Mouse (Mus musculus) mouse trophoblast stem cell (cell line): Measurements from ENCODE around the gene Tapbp.

ENCODE experiments used
- in situ Hi-C, 2 experiments: fragments of 300-500 bp; cut with MseI, MboI; formaldehyde crosslinking; loops; 2 replicates in 1 of 2; 3 replicates in 1 of 2; pipeline ENCODE4 v1.15.1; 2025

Tapbp gene

DNA sequence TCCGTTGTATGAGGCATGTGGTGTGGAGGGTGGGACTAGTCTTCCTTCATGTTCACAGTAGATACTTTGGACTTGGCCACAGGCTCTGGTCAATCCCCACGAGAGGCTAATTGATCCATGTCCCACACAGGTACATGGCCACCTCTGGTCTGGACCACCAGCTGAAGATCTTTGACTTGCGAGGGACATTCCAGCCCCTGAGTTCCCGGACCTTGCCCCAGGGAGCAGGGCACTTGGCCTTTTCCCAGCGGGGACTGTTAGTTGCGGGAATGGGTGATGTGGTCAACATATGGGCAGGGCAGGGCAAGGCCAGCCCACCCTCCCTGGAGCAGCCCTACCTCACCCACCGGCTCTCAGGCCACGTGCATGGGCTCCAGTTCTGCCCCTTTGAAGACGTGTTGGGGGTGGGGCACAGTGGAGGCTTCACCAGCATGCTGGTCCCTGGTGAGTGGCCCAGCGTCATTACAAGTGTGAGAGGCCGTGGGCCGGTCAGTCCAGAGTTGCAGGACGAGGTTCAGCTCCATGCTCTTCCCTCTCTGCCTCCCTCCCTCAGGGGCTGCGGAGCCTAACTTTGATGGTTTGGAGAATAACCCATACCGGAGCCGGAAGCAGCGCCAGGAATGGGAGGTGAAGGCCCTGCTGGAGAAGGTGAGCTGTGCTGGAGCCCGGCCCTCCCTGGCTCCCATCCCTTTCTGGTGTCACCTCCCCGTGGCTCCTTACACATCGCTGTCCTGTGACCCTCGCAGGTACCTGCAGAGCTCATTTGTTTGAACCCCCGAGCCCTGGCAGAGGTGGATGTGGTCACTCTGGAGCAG lies 32.6 kb downstream of the Tapbp start:
- in situ Hi-C loops: no loop called here

- in situ Hi-C loops: no loop called here
Measured at GRCm38 (mm10) chr17:33948905-33949537, 33.3 kb downstream of the Tapbp start.

- in situ Hi-C loops: loop anchor here in 1 of 2 experiments (25.0 kb wide), 1 partner anchor 1687 kb away; the partner anchor contains the start of genes Gm9573 and Mucl3
Measured at GRCm38 (mm10) chr17:33950131-33950625, 34.5 kb downstream of the Tapbp start.

GRCm38 (mm10) chr17:33951021-33951946 lies 35.6 kb downstream of the Tapbp start, which contains the start of gene B3galt4:
B3galt4 (minus strand) TSS chr17:33951488.
- in situ Hi-C loops: loop anchor here in 1 of 2 experiments (25.0 kb wide), 1 partner anchor 1686 kb away; the partner anchor contains the start of genes Gm9573 and Mucl3

DNA sequence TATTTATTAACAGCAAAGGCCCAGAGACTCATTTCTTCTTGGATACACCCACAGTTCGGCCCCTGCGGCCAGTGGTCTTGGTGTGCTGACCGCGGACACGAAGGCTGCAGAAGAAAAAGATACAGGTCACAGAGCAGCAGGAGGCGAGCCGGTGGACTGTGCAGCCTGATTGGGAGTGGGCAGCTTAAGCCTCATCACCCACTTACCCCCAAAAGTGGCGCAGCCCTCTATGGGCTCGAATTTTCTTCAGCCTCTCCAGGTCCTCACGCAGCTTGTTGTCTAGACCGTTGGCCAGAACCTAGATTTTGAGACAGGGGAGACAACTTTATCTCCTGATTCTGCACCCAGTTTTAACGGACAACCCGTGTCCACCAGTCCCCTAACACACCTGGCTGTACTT lies 36.3 kb downstream of the Tapbp start:
- in situ Hi-C loops: loop anchor here in 1 of 2 experiments (25.0 kb wide), 1 partner anchor 1685 kb away; the partner anchor contains the start of genes Gm9573 and Mucl3

DNA sequence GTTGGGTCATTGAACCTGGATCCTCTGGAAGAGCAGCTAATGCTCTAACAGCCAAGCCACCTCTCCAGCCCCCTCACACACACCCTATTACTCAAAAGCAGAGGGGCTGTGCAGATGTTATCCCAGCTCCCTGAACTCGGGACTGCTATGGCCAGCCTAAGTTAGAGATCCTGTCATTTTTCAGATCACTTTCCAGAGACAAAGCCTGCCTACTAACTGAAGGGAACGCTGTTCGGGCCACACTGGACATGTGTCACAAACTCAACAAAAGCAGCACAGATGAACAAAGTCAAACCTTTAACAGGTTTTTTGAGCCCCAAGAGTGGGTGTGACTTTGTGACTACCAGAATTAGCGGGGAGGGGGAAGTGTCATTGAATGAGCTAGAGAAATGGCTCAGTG lies 37.2 kb downstream of the Tapbp start:
- in situ Hi-C loops: loop anchor here in 1 of 2 experiments (25.0 kb wide), 1 partner anchor 1684 kb away; the partner anchor contains the start of genes Gm9573 and Mucl3

GRCm38 (mm10) chr17:33953310-33953709 lies 37.6 kb downstream of the Tapbp start:
- in situ Hi-C loops: loop anchor here in 1 of 2 experiments (25.0 kb wide), 1 partner anchor 1684 kb away; the partner anchor contains the start of genes Gm9573 and Mucl3

GRCm38 (mm10) chr17:33953961-33954565 lies 38.4 kb downstream of the Tapbp start:
- in situ Hi-C loops: loop anchor here in 1 of 2 experiments (25.0 kb wide), 1 partner anchor 1683 kb away; the partner anchor contains the start of genes Gm9573 and Mucl3

DNA sequence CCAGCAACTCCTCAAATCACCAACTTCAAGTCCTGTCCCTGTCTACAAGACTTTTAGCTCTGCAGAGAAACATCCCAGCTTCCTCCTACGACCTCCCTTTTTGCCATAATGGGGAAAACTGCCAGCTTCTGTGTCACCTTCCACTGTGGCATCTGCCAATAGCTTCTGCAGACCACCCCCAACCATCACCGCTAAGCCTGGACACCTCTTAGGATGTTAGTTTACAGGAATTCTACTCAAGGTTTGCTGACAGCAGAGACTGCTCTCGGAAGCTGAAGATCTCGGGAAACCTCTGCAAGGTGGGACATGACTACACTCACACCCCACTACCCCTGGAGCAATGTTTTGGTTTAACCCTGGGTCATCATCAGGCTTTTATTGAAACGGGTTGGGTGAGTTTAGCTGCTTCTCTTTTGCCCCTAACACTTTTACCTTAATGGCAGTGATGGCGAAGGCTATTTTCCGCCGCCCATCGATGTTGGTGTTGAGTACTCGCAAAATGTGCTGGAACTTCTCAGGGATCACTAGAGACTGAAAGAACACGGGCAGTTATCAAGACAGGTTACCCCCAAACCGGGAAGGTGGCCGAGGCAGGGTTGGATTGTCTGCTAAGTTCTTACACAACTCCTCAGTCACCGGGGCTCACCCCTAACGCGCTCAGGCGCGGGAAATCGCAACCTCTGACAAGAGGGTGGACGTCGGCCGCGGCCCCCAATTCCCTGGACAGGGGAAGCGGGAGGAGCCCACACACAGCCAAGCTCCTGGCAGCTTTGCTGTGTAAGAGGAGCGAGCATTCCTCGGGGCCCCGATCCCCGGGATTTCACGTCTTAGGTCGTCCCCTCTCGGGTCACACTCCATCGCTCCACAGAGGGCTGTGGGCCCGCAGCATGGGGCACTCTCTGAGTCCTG lies 39.2 kb downstream of the Tapbp start:
- in situ Hi-C loops: loop anchor here in 1 of 2 experiments (25.0 kb wide), 1 partner anchor 1682 kb away; the partner anchor contains the start of genes Gm9573 and Mucl3

DNA sequence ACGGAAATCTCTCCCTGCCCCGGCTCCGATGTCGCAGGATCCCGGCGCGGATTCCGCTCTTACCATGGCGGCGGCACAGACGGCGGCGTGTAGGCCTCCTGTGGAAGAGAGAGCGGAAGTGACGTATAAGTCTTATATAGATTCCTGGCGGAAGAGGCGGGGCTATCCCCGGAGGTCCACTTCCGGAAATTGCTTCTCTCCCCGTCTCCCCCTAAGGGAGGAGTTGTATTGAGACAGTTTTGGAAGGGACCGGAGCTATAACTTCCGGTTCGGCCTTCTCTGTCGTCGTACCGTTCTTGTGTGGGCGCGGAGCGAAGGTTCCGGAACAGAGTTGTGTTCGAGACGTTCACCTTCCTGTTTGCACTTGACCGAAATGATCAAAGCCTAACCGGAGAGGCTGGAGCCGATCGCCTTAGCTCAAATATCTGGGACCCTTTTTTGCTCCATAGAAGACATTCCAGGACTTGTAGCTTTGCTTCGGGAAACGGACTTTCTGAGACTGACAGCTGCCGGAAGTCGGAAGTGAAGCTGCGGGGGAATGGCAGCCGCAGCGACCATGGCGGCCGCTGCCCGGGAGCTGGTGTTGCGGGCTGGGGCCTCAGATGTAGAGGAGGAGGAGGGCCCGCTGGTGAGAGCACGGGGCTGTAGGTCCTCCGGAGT lies 40.0 kb downstream of the Tapbp start, which contains the start of the genes Vps52 and Rps18:
Vps52 (plus strand) TSS at position 258 of the 660 bp plus-strand sequence.
Rps18 (minus strand) TSS at position 447 of the 660 bp plus-strand sequence.
- in situ Hi-C loops: loop anchor here in 1 of 2 experiments (25.0 kb wide), 1 partner anchor 1682 kb away; the partner anchor contains the start of genes Gm9573 and Mucl3

DNA sequence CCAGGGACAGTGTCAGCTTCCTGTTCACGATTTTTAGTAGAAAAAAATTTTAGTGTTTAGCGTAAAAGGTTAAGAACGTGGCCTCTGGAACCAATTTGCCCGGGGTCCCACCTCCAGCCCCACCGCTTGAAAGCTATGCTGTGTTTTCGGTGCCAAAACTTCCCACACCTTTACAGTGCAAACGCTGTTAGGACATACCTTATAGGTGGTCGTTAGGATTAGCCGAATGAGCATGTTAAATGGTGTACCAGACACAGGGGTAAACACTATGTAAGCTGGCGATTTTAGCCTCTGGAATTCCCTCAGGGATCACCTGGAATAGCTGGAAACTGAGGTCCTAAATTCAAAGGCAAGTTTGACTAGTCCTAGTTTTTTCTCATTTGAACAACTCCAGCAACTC lies 40.6 kb downstream of the Tapbp start:
- in situ Hi-C loops: loop anchor here in 1 of 2 experiments (25.0 kb wide), 1 partner anchor 1681 kb away; the partner anchor contains the start of genes Gm9573 and Mucl3

GRCm38 (mm10) chr17:33957493-33957892 lies 41.8 kb downstream of the Tapbp start:
- in situ Hi-C loops: loop anchor here in 1 of 2 experiments (25.0 kb wide), 1 partner anchor 1680 kb away; the partner anchor contains the start of genes Gm9573 and Mucl3

DNA sequence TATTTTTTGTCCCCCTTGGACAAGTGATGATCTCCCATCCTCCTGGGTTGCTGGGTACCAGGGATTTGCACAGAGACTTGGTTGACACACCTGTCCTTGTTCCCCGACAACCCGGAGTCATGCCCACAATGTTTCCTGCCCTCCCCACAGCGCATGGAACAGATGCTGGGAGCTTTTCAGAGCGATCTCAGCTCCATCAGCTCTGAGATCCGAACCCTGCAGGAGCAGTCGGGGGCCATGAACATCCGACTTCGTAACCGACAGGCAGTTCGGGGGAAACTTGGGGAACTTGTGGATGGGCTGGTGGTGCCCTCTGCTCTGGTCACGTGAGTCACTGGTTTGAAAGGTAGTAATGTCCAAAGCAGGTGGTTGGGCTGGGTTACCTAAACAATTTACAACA lies 42.8 kb downstream of the Tapbp start:
- in situ Hi-C loops: loop anchor here in 1 of 2 experiments (25.0 kb wide), 1 partner anchor 1679 kb away; the partner anchor contains the start of genes Gm9573 and Mucl3

- in situ Hi-C loops: loop anchor here in 1 of 2 experiments (25.0 kb wide), 1 partner anchor 1678 kb away; the partner anchor contains the start of genes Gm9573 and Mucl3
Measured at GRCm38 (mm10) chr17:33959135-33959534, 43.4 kb downstream of the Tapbp start.

- in situ Hi-C loops: loop anchor here in 1 of 2 experiments (25.0 kb wide), 1 partner anchor 1677 kb away; the partner anchor contains the start of genes Gm9573 and Mucl3
Measured at GRCm38 (mm10) chr17:33959948-33960347, 44.2 kb downstream of the Tapbp start.

GRCm38 (mm10) chr17:33962876-33963275 lies 47.2 kb downstream of the Tapbp start:
- in situ Hi-C loops: loop anchor here in 1 of 2 experiments (25.0 kb wide), 1 partner anchor 1674 kb away; the partner anchor contains the start of genes Gm9573 and Mucl3

DNA sequence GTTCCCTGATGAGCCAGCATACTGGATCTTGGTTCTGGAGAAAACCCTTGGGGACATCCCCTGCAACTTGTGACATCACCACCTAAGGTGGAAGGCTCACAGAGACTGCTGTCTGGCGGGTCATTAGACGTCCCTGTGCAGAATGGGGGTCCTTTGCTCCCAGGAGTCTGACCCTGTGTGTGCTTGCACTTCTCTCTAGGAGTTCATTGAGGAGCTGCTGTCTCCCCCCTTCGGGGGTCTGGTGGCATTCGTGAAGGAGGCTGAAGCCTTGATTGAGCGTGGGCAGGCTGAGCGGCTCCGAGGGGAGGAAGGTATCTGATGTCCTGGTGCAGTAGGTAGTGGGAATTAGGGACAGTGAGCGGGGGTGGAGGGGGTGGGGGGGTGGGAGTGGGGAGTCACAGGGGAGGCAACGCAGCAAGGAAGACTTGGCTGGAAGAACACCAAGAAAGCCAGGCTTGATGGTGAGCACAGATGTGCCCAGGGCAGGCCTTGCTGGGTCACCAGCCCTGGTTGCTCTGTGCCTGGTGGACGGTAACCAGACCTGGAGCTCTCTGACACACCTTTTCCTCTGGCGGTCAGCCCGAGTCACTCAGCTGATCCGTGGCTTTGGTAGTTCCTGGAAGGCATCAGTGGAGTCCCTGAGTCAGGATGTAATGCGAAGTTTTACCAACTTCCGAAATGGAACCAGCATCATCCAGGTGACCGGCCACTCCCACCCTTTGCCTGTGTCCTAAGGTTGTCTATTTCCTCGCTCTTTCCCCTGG lies 49.6 kb downstream of the Tapbp start:
- in situ Hi-C loops: loop anchor here in 1 of 2 experiments (25.0 kb wide), 1 partner anchor 1672 kb away; the partner anchor contains the start of genes Gm9573 and Mucl3
